Mouse (Mus musculus) intestine, embryonic 14.5 days (tissue): Measurements from ENCODE around the gene 9530068E07Rik. TPM values are rescaled to one million over a fixed set of nuclear protein-coding genes. Genes with fewer than 3 reads are reported as not detected.

ENCODE experiments used
- ATAC-seq: fragments of 200-750 bp; cut with Nextera tagmentation; replicated peaks from 2 replicates; pipeline ENCODE4 v1.8.0; 2017; ENCODE audit warnings: low read depth, moderate number of reproducible peaks, moderate TSS enrichment, moderate library complexity; ENCODE audit not compliant: low FRiP score, low TSS enrichment
- DNase-seq: peaks from one replicate; pipeline ENCODE4 v3.0.0-alpha.2; 2018; ENCODE audit warnings: low spot score
- H3K27ac ChIP-seq: fragments of 300-500 bp; sonication (generic); 2 replicates; pipeline ENCODE4 v1.5.1; 2014; ENCODE audit warnings: low read depth, mild to moderate bottlenecking, control low read depth
- H3K27me3 ChIP-seq: fragments of 300-500 bp; sonication (generic); replicated peaks from 2 replicates; pipeline ENCODE4 v1.6.1; 2014; ENCODE audit warnings: low read length, control low read depth; ENCODE audit not compliant: control insufficient read depth, insufficient read depth
- H3K36me3 ChIP-seq: fragments of 300-500 bp; sonication (generic); 2 replicates; pipeline ENCODE4 v1.6.1; 2014; ENCODE audit warnings: low read length, control low read depth; ENCODE audit not compliant: control insufficient read depth, insufficient read depth
- H3K4me1 ChIP-seq: fragments of 300-500 bp; sonication (generic); replicated peaks from 2 replicates; pipeline ENCODE4 v1.6.1; 2014; ENCODE audit warnings: low read length, control low read depth, mixed read lengths; ENCODE audit not compliant: control insufficient read depth, insufficient read depth
- H3K4me2 ChIP-seq: fragments of 300-500 bp; sonication (generic); 2 replicates; pipeline ENCODE4 v1.6.1; 2014; ENCODE audit warnings: low read length
- H3K4me3 ChIP-seq: fragments of 300-500 bp; sonication (generic); 2 replicates; pipeline ENCODE4 v1.5.1; 2014; ENCODE audit warnings: low read depth, low read length, control low read depth, mixed read lengths
- H3K9ac ChIP-seq: fragments of 300-500 bp; sonication (generic); 2 replicates; pipeline ENCODE4 v1.6.1; 2014; ENCODE audit warnings: mild to moderate bottlenecking, low read length
- H3K9me3 ChIP-seq: fragments of 300-500 bp; sonication (generic); 2 replicates; pipeline ENCODE4 v1.6.1; 2016; ENCODE audit warnings: low read length, control low read depth; ENCODE audit not compliant: control insufficient read depth
- WGBS: fragments of 180-500 bp; shearing (Covaris S2); extraction: QIAGEN DNeasy Blood & Tissue Kit; methylation state at CpG from one replicate; pipeline ENCODE4 v1.1.7; 2014; 5-methylcytosine and 5-hydroxymethylcytosine counted together
- polyA plus RNA-seq: library from polyadenylated mRNA; unstranded; fragments of >200 nt; fragmentation: Nextera tagmentation; extraction: Ambion mirVana; gene quantifications from 2 replicates; pipeline ENCODE4 v1.2.1, GENCODE M21; 2014

Gene 9530068E07Rik
- polyA plus RNA-seq, 1 experiment from 2014 or later, result 194 TPM

GRCm38 (mm10) chr11:52437123-52437522 is 40.9 kb downstream of the 9530068E07Rik start:
- Histone ChIP-seq H3K4me2 (peak overlapping the region; percentile 20), H3K9ac (no peak overlapping the region), H3K9me3 (no peaks in the 10 kb centered on the region), H3K4me3 (no peak overlapping the region), H3K27me3 (no peaks in the 10 kb centered on the region), H3K27ac (no peak overlapping the region), H3K4me1 (no peaks in the 10 kb centered on the region), H3K36me3 (no peaks in the 10 kb centered on the region)
- 10% methylated on average over 10 of the region's 10 CpGs for WGBS
- DNase-seq (peak; percentile 68), ATAC-seq (no peak)

- H3K9ac ChIP-seq, result no peak overlapping the region
- no peak overlapping the region for H3K4me2 ChIP-seq
- no peak overlapping the region for H3K27ac ChIP-seq
- H3K4me3 ChIP-seq, result no peak overlapping the region
- H3K36me3 ChIP-seq, result no peaks in the 10 kb centered on the region
- ATAC-seq, result no peak
- no peaks in the 10 kb centered on the region for H3K9me3 ChIP-seq
- DNase-seq, result no peak
- H3K27me3 ChIP-seq, result no peaks in the 10 kb centered on the region
- 90% methylated on average over 2 of the region's 2 CpGs for WGBS
- no peaks in the 10 kb centered on the region for H3K4me1 ChIP-seq
Observed at GRCm38 (mm10) chr11:52441096-52441495, 44.9 kb downstream of the 9530068E07Rik start.

- no peak for DNase-seq
- Histone ChIP-seq H3K9ac (no peak overlapping the region), H3K4me2 (no peak overlapping the region), H3K9me3 (no peaks in the 10 kb centered on the region), H3K4me1 (no peaks in the 10 kb centered on the region), H3K27me3 (no peaks in the 10 kb centered on the region), H3K36me3 (no peaks in the 10 kb centered on the region), H3K27ac (no peak overlapping the region), H3K4me3 (no peak overlapping the region)
- ATAC-seq, result no peak
- WGBS, result 41% methylated on average over 4 of the region's 4 CpGs
Observed at GRCm38 (mm10) chr11:52447242-52447641, 51.0 kb downstream of the 9530068E07Rik start.

- Histone ChIP-seq H3K36me3 (no peaks in the 10 kb centered on the region), H3K9me3 (no peaks in the 10 kb centered on the region), H3K9ac (no peak overlapping the region), H3K4me2 (no peak overlapping the region), H3K27ac (no peak overlapping the region), H3K4me1 (no peaks in the 10 kb centered on the region), H3K4me3 (no peak overlapping the region), H3K27me3 (no peaks in the 10 kb centered on the region)
- WGBS, result 60% methylated on average over 3 of the region's 3 CpGs
- ATAC-seq (no peak), DNase-seq (no peak)
Observed at GRCm38 (mm10) chr11:52449004-52449403, 52.8 kb downstream of the 9530068E07Rik start.

- Histone ChIP-seq H3K4me3 (no peak overlapping the region), H3K4me2 (no peak overlapping the region), H3K4me1 (no peaks in the 10 kb centered on the region), H3K27ac (no peak overlapping the region), H3K36me3 (no peaks in the 10 kb centered on the region), H3K9me3 (no peaks in the 10 kb centered on the region), H3K27me3 (no peaks in the 10 kb centered on the region), H3K9ac (no peak overlapping the region)
- DNase-seq (no peak), ATAC-seq (no peak)
- 77% methylated on average over 5 of the region's 5 CpGs for WGBS
Observed at GRCm38 (mm10) chr11:52458281-52458680, 62.1 kb downstream of the 9530068E07Rik start.

Other genes starting within 250 kb of the 9530068E07Rik start
- gene Olfr1371, start 182.4 kb upstream of the 9530068E07Rik start, polyA plus RNA-seq, result not detected in 2 replicates
- gene Skp1a, start 164.4 kb upstream of the 9530068E07Rik start, polyA plus RNA-seq, result 743 and 772 TPM in 2 replicates
- 7.8 and 9.5 TPM in 2 replicates for gene Tcf7, start 113.4 kb upstream of the 9530068E07Rik start, polyA plus RNA-seq
- 235 and 250 TPM in 2 replicates for gene Vdac1, start 35.6 kb upstream of the 9530068E07Rik start, polyA plus RNA-seq